Mouse (Mus musculus) cerebellum, adult 9-11 months (tissue): Measurements from ENCODE around the gene Cacng8.
A peak's percentile ranks its signal among the peaks of the same experiment; 100 is the strongest.
"Not testable (repeated sequence)": the region's sequence is repeated elsewhere in the genome, so short reads cannot be mapped to it uniquely, and the experiment has no call there.

Source experiments
- DNase-seq: peaks from one replicate; pipeline ENCODE4 v3.0.0; 2022

Cacng8 gene

GRCm38 (mm10) chr7:3388885-3389284 lies 1.6 kb upstream of the Cacng8 start:
- no peak for DNase-seq

- peak; percentile 63 for DNase-seq
Measured at GRCm38 (mm10) chr7:3389444-3390412, 755 bp upstream of the Cacng8 start.

- DNase-seq, result peak; percentile 46
Measured at GRCm38 (mm10) chr7:3391081-3391451, 583 bp downstream of the Cacng8 start.

GRCm38 (mm10) chr7:3391809-3392208 lies 1.3 kb downstream of the Cacng8 start:
- DNase-seq, result peak; percentile 44

GRCm38 (mm10) chr7:3397355-3397754 lies 6.9 kb downstream of the Cacng8 start:
- no peak for DNase-seq

- no peak for DNase-seq
Measured at GRCm38 (mm10) chr7:3397797-3398196, 7.3 kb downstream of the Cacng8 start.

- not testable (repeated sequence) for DNase-seq
Measured at GRCm38 (mm10) chr7:3398363-3398762, 7.9 kb downstream of the Cacng8 start.

- DNase-seq, result no peak
Measured at GRCm38 (mm10) chr7:3399937-3400336, 9.5 kb downstream of the Cacng8 start.

- no peak for DNase-seq
Measured at GRCm38 (mm10) chr7:3409729-3410520, 19.4 kb downstream of the Cacng8 start.

- DNase-seq, result peak; percentile 72
Measured at GRCm38 (mm10) chr7:3411160-3411941, 20.9 kb downstream of the Cacng8 start.

GRCm38 (mm10) chr7:3412036-3412435 lies 21.6 kb downstream of the Cacng8 start:
- peak; percentile 41 for DNase-seq

- peak; percentile 45 for DNase-seq
Measured at GRCm38 (mm10) chr7:3414888-3415287, 24.4 kb downstream of the Cacng8 start.

- DNase-seq, result peak; percentile 48
Measured at GRCm38 (mm10) chr7:3415378-3415777, 24.9 kb downstream of the Cacng8 start.

- no peak for DNase-seq
Measured at GRCm38 (mm10) chr7:3419941-3420340, 29.5 kb downstream of the Cacng8 start.

GRCm38 (mm10) chr7:3420466-3420865 lies 30.0 kb downstream of the Cacng8 start:
- DNase-seq, result no peak

- no peak for DNase-seq
Measured at GRCm38 (mm10) chr7:3421297-3421696, 30.8 kb downstream of the Cacng8 start.

GRCm38 (mm10) chr7:3422051-3422450 lies 31.6 kb downstream of the Cacng8 start:
- DNase-seq, result no peak

- DNase-seq, result no peak
Measured at GRCm38 (mm10) chr7:3423430-3423829, 32.9 kb downstream of the Cacng8 start.

- no peak for DNase-seq
Measured at GRCm38 (mm10) chr7:3423895-3424294, 33.4 kb downstream of the Cacng8 start, which contains the start of gene Cacng6. Gene Cacng6 (plus strand): TSS chr7:3424195.

- no peak for DNase-seq
Measured at GRCm38 (mm10) chr7:3425141-3425540, 34.7 kb downstream of the Cacng8 start.

- DNase-seq, result no peak
Measured at GRCm38 (mm10) chr7:3430161-3430560, 39.7 kb downstream of the Cacng8 start.

- no peak for DNase-seq
Measured at GRCm38 (mm10) chr7:3432066-3432465, 41.6 kb downstream of the Cacng8 start.

GRCm38 (mm10) chr7:3437941-3438340 lies 47.5 kb downstream of the Cacng8 start:
- DNase-seq, result no peak
